Mouse (Mus musculus) CH12.LX (cell line): ENCODE data around the gene Tmco1. TPM values are rescaled to one million over a fixed set of nuclear protein-coding genes. Genes with fewer than 3 reads are reported as not detected.

Experiments used
- DNase-seq: peaks from one replicate; pipeline ENCODE4 v3.0.0-alpha.2; 2013; ENCODE audit errors: extremely low read depth
- H3K27ac ChIP-seq: 2 replicates; pipeline ENCODE4 v1.5.1; 2012; ENCODE audit warnings: low read depth, mild to moderate bottlenecking, control low read depth, moderate library complexity; ENCODE audit not compliant: insufficient read depth
- H3K27me3 ChIP-seq: replicated peaks from 2 replicates; pipeline ENCODE3; 2012; ENCODE audit warnings: inconsistent platforms
- H3K36me3 ChIP-seq, 2 experiments: replicated peaks in 1 of 2; 2 replicates each; pipeline versions ENCODE3 to v1.6.1; 2012; ENCODE audit warnings: inconsistent platforms in 1 of 2, low read length in 1 of 2, mild to moderate bottlenecking in 1 of 2, mixed read lengths in 1 of 2, moderate library complexity in 1 of 2; ENCODE audit not compliant: control insufficient read depth in 1 of 2, insufficient read depth in 1 of 2
- H3K4me1 ChIP-seq, 2 experiments: 2 replicates each; pipeline ENCODE4 v1.6.1; 2012; ENCODE audit warnings: inconsistent platforms in 1 of 2, moderate library complexity in 1 of 2; ENCODE audit not compliant: insufficient read depth in 2 of 2, control insufficient read depth in 1 of 2
- H3K4me2 ChIP-seq: 2 replicates; pipeline ENCODE4 v1.6.1; 2012; ENCODE audit warnings: low read depth, mild to moderate bottlenecking, control low read depth; ENCODE audit not compliant: poor library complexity, insufficient read depth, severe bottlenecking
- H3K4me3 ChIP-seq, 3 experiments: fragments of 150-350 bp in 1 of 3; sonication (generic) in 1 of 3; replicated peaks in 1 of 3; 2 replicates each; pipeline versions ENCODE3 to v1.5.1; 2011 to 2012; ENCODE audit warnings: low read depth in 2 of 3, low read length in 2 of 3, mild to moderate bottlenecking in 2 of 3, moderate library complexity in 2 of 3, control low read depth in 1 of 3, improper control_type of control experiment in 1 of 3, inconsistent platforms in 1 of 3, mixed read lengths in 1 of 3; ENCODE audit not compliant: poor library complexity in 1 of 3
- H3K79me2 ChIP-seq: replicated peaks from 2 replicates; pipeline ENCODE4 v1.6.1; 2012; ENCODE audit warnings: mild to moderate bottlenecking, moderate library complexity; ENCODE audit not compliant: control insufficient read depth, poor library complexity, insufficient read depth, severe bottlenecking; ENCODE audit errors: extremely low read depth
- H3K9ac ChIP-seq: 2 replicates; pipeline ENCODE4 v1.6.1; 2012; ENCODE audit warnings: low read depth, mild to moderate bottlenecking, control low read depth, moderate library complexity; ENCODE audit not compliant: insufficient read depth
- H3K9me3 ChIP-seq: replicated peaks from 2 replicates; pipeline ENCODE3; 2012; ENCODE audit warnings: low read length, inconsistent platforms, mixed read lengths
- BHLHE40 ChIP-seq: IDR thresholded peaks from 2 replicates; pipeline ENCODE4 v1.6.1; 2011; ENCODE audit warnings: mild to moderate bottlenecking, low read depth, low read length, improper control_type of control experiment
- E2F4 ChIP-seq: IDR thresholded peaks from 2 replicates; pipeline ENCODE4 v1.6.1; 2011; ENCODE audit warnings: low read depth, low read length, improper control_type of control experiment; ENCODE audit not compliant: insufficient replicate concordance
- GABPA ChIP-seq: IDR thresholded peaks from 2 replicates; pipeline ENCODE4 v1.6.1; 2012; ENCODE audit warnings: low read depth, low read length, improper control_type of control experiment, inconsistent platforms; ENCODE audit not compliant: insufficient replicate concordance
- IRF4 ChIP-seq: IDR thresholded peaks from 2 replicates; pipeline ENCODE4 v1.6.1; 2014; ENCODE audit warnings: low read depth, mild to moderate bottlenecking, inconsistent platforms, low read length, improper control_type of control experiment
- JUN ChIP-seq: IDR thresholded peaks from 2 replicates; pipeline ENCODE4 v1.6.1; 2011; ENCODE audit warnings: low read depth, mild to moderate bottlenecking, low read length, improper control_type of control experiment, moderate library complexity; ENCODE audit not compliant: insufficient read depth
- JUND ChIP-seq: conservative IDR thresholded peaks from 2 replicates; pipeline ENCODE4 v1.6.1; 2011; ENCODE audit warnings: low read depth, low read length, improper control_type of control experiment
- KAT2A ChIP-seq: IDR thresholded peaks from 2 replicates; pipeline ENCODE4 v1.6.1; 2012; ENCODE audit warnings: low read length, improper control_type of control experiment, inconsistent platforms; ENCODE audit not compliant: insufficient replicate concordance
- MAZ ChIP-seq: IDR thresholded peaks from 2 replicates; pipeline ENCODE4 v1.6.1; 2012; ENCODE audit warnings: low read depth, mild to moderate bottlenecking, inconsistent platforms, low read length, improper control_type of control experiment, moderate library complexity
- MEF2A ChIP-seq: IDR thresholded peaks from 2 replicates; pipeline ENCODE4 v1.6.1; 2014; ENCODE audit warnings: low read depth, mild to moderate bottlenecking, inconsistent platforms, low read length, improper control_type of control experiment, borderline replicate concordance
- MXI1 ChIP-seq: IDR thresholded peaks from 2 replicates; pipeline ENCODE4 v1.6.1; 2011; ENCODE audit warnings: mild to moderate bottlenecking, low read depth, low read length, improper control_type of control experiment
- MYC ChIP-seq: IDR thresholded peaks from 2 replicates; pipeline ENCODE4 v1.6.1; 2011; ENCODE audit warnings: low read depth, mild to moderate bottlenecking, improper control_type of control experiment, low read length
- PAX5 ChIP-seq: IDR thresholded peaks from 2 replicates; pipeline ENCODE4 v1.6.1; 2012; ENCODE audit warnings: low read length, inconsistent platforms, mixed read lengths
- POLR2A ChIP-seq: IDR thresholded peaks from 2 replicates; pipeline ENCODE4 v1.6.1; 2011; ENCODE audit warnings: low read depth, mild to moderate bottlenecking, improper control_type of control experiment, low read length
- RAD21 ChIP-seq: IDR thresholded peaks from 2 replicates; pipeline ENCODE4 v1.6.1; 2011; ENCODE audit warnings: low read depth, mild to moderate bottlenecking, low read length, improper control_type of control experiment, moderate library complexity
- SIN3A ChIP-seq: IDR thresholded peaks from 2 replicates; pipeline ENCODE4 v1.6.1; 2012; ENCODE audit warnings: low read length, improper control_type of control experiment, inconsistent platforms
- TBP ChIP-seq: conservative IDR thresholded peaks from 2 replicates; pipeline ENCODE4 v1.6.1; 2011; ENCODE audit warnings: low read depth, low read length, improper control_type of control experiment
- UBTF ChIP-seq: IDR thresholded peaks from 2 replicates; pipeline ENCODE4 v1.6.1; 2012; ENCODE audit warnings: low read depth, mild to moderate bottlenecking, inconsistent platforms, low read length, improper control_type of control experiment, moderate library complexity
- USF1 ChIP-seq: IDR thresholded peaks from 2 replicates; pipeline ENCODE4 v1.6.1; 2014; ENCODE audit warnings: low read depth, mild to moderate bottlenecking, inconsistent platforms, low read length, improper control_type of control experiment
- USF2 ChIP-seq: conservative IDR thresholded peaks from 2 replicates; pipeline ENCODE4 v1.6.1; 2011; ENCODE audit warnings: low read depth, low read length, improper control_type of control experiment
- ZKSCAN1 ChIP-seq: IDR thresholded peaks from 2 replicates; pipeline ENCODE4 v1.6.1; 2012; ENCODE audit warnings: low read depth, inconsistent platforms, low read length, improper control_type of control experiment, borderline replicate concordance
- ZMIZ1 ChIP-seq: IDR thresholded peaks from 2 replicates; pipeline ENCODE4 v1.6.1; 2012; ENCODE audit warnings: low read depth, mild to moderate bottlenecking, inconsistent platforms, low read length, improper control_type of control experiment
- dilution Hi-C: fragments of 300-500 bp; cut with MboI; formaldehyde crosslinking; loops from 2 replicates; pipeline ENCODE4 v1.14.3; 2020; ENCODE audit warnings: low sequenced_read_pairs; ENCODE audit not compliant: extremely low pct_unique_long_range_greater_than_20kb, extremely low pct_ligation_motif_present
- in situ Hi-C: fragments of 300-500 bp; cut with MboI; formaldehyde crosslinking; loops from 3 replicates; pipeline ENCODE4 v1.14.3; 2019; ENCODE audit warnings: low sequenced_read_pairs, low pct_ligation_motif_present, low pct_unique_long_range_greater_than_20kb, mixed read lengths
- polyA plus RNA-seq: library from polyadenylated mRNA; unstranded; fragments of >175 nt; gene quantifications from 2 replicates; pipeline ENCODE4 v1.2.1, GENCODE M21; 2012; ENCODE audit warnings: low read depth; ENCODE audit not compliant: insufficient read length
- total RNA-seq, 2 experiments: library from RNA; depleted of rRNA; stranded (reverse); fragments of 300-350 nt in 1 of 2; fragments of >200 nt in 1 of 2; gene quantifications; 2 replicates each; pipeline ENCODE4 v1.2.3; 2012 to 2014

Gene Tmco1
- total and polyA plus RNA-seq, 3 experiments, result 80.6 to 153 (median 127) TPM

GRCm38 (mm10) chr1:167360268-167360667, 52.1 kb downstream of the Tmco1 start:
- TF ChIP-seq SIN3A (no peak), MAZ (no peak), ZMIZ1 (no peak), UBTF (no peak), E2F4 (no peak)
- TF ChIP-seq, all 38 proteins: peak for 0
- H3K9me3 ChIP-seq, result no peaks in the 10 kb centered on the region
- H3K9ac ChIP-seq, result no peak overlapping the region
- H3K36me3 ChIP-seq, result peaks cover 63 to 94% of the 10 kb centered on the region in 2 experiments
- H3K4me3 ChIP-seq, result no peak overlapping the region
- dilution Hi-C loops, result no loop called here
- no peak overlapping the region for H3K27ac ChIP-seq
- DNase-seq, result no peak
- no peaks in the 10 kb centered on the region for H3K79me2 ChIP-seq
- no peaks in the 10 kb centered on the region for H3K27me3 ChIP-seq
- in situ Hi-C loops, result no loop called here
- H3K4me1 ChIP-seq, result no peaks in the 10 kb centered on the region
- H3K4me2 ChIP-seq, result no peak overlapping the region

- dilution Hi-C loops, result no loop called here
- H3K9me3 ChIP-seq, result no peaks in the 10 kb centered on the region
- no peak overlapping the region for H3K27ac ChIP-seq
- no peak overlapping the region for H3K4me3 ChIP-seq
- no peak for TF ChIP-seq JUND
- no peak for TF ChIP-seq KAT2A
- no peak for TF ChIP-seq BHLHE40
- TF ChIP-seq IRF4, result no peak
- no peak for TF ChIP-seq POLR2A
- TF ChIP-seq ZKSCAN1, result no peak
- TF ChIP-seq MYC, result no peak
- TF ChIP-seq MEF2A, result no peak
- no peak for TF ChIP-seq MXI1
- TF ChIP-seq GABPA, result no peak
- no peak for TF ChIP-seq TBP
- TF ChIP-seq UBTF, result no peak
- no peak for TF ChIP-seq USF1
- TF ChIP-seq RAD21, result no peak
- TF ChIP-seq ZMIZ1, result no peak
- no peak for TF ChIP-seq USF2
- TF ChIP-seq PAX5, result no peak
- TF ChIP-seq JUN, result no peak
- H3K36me3 ChIP-seq, result peaks cover 59 to 93% of the 10 kb centered on the region in 2 experiments
- no peak for DNase-seq
- H3K27me3 ChIP-seq, result no peaks in the 10 kb centered on the region
- in situ Hi-C loops, result no loop called here
- H3K9ac ChIP-seq, result no peak overlapping the region
- H3K4me1 ChIP-seq, result no peaks in the 10 kb centered on the region
- H3K79me2 ChIP-seq, result no peaks in the 10 kb centered on the region
- no peak overlapping the region for H3K4me2 ChIP-seq
Measured at GRCm38 (mm10) chr1:167362819-167363218, 54.6 kb downstream of the Tmco1 start.
